7 mouse cellular contexts compared by ENCODE assay signal in genomic region chr4:82643022-82643733, GRCm38 (mm10).
DNase-seq lines count a peak whose midpoint lies in the region; ATAC-seq lines count a peak whose summit lies in the region.

No protein-coding gene starts in this region.

- no peaks in the 10 kb centered on the region for H3K27me3 ChIP-seq in midbrain, embryonic 16.5 days (ENCODE audit: control insufficient read depth, insufficient read depth, low read depth, low read length)

- H3K4me2 ChIP-seq in midbrain, embryonic 16.5 days (ENCODE audit: low read length): no peak overlapping the region

- H3K27ac ChIP-seq in midbrain, embryonic 16.5 days (ENCODE audit: low read length): peak overlapping the region; percentile 50; the same call in 1 of the 2 replicates

- WGBS in midbrain, embryonic 16.5 days: 45% methylated on average over 6 of the region's 6 CpGs

- no peak overlapping the region for H3K4me3 ChIP-seq in midbrain, embryonic 16.5 days (ENCODE audit: low read depth, low read length)

- no peaks in the 10 kb centered on the region for H3K36me3 ChIP-seq in midbrain, embryonic 16.5 days (ENCODE audit: control insufficient read depth, insufficient read depth, low read length)

- H3K4me1 ChIP-seq in midbrain, embryonic 16.5 days (ENCODE audit: control insufficient read depth, insufficient read depth, low read length): no peaks in the 10 kb centered on the region; the same call in 1 of the 2 replicates

- DNase-seq in testis, postnatal 10 days (ENCODE audit: low spot score): peak; percentile 57
- no peak for DNase-seq in testis, postnatal 14 days (ENCODE audit: low spot score)
- peak; percentile 60 for DNase-seq in cerebellum, adult 18-20 months
- DNase-seq in forelimb bud, embryonic 11.5 days (ENCODE audit: low read depth, low spot score): peak; percentile 43
- DNase-seq in layer of hippocampus, adult 9-11 months: peak; percentile 34
- DNase-seq in urinary bladder, postnatal 36 days (ENCODE audit: low spot score in 2 of 2): no peak

- ATAC-seq in midbrain, embryonic 16.5 days: peak; percentile 77

- no peak overlapping the region for H3K9ac ChIP-seq in midbrain, embryonic 16.5 days (ENCODE audit: low read depth, low read length)

- H3K9me3 ChIP-seq in midbrain, embryonic 16.5 days (replicated peaks; ENCODE audit: control insufficient read depth, low read length, poor library complexity, severe bottlenecking): no peaks in the 10 kb centered on the region

Comparison
In these comparisons a context has a peak if more than half of its experiments do, and no peak if none do; other contexts are left out.
1. DNase-seq: peak in testis, postnatal 10 days (single experiment), cerebellum, adult 18-20 months (2 of 2), forelimb bud, embryonic 11.5 days (single experiment) and layer of hippocampus, adult 9-11 months (single experiment); none in testis, postnatal 14 days (single experiment) and urinary bladder, postnatal 36 days (0 of 2).